Mouse (Mus musculus): ENCODE data around the gene Ggnbp2. TPM values are rescaled to one million over a fixed set of nuclear protein-coding genes. Genes with fewer than 3 reads are reported as not detected.
"Not testable (repeated sequence)": the region's sequence is repeated elsewhere in the genome, so short reads cannot be mapped to it uniquely, and the experiment has no call there.

Ggnbp2 gene
- polyA plus RNA-seq, 1 experiment from 2014 or later, result 76.8 TPM

DNA sequence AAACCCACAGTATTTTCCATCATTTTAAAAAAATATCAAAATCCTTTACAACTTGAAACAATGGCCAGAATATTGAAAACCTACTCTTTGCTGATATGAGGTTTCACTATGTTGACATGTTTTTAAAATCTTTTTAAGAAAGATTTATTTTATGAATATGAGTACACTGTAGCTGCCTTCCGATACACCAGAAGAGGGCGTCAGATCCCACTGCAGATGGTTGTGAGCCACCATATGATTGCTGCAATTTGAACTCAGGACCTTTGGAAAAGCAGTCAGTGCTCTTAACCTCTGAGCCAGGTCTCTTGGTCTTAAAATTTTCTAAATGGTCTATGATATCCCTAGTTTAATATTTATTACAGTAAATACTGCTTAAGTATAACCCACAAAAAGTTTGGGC, 31.3 kb downstream of the Ggnbp2 start:
- H3K36me3 ChIP-seq, result peaks cover 96% of the 10 kb centered on the region
- no peaks in the 10 kb centered on the region for H3K4me1 ChIP-seq
- WGBS (ENCODE audit: insufficient replicate concordance), result 81% methylated on average over 2 of the region's 2 CpGs
- H3K27ac ChIP-seq, result no peak overlapping the region
- no peak overlapping the region for H3K9ac ChIP-seq
- no peaks in the 10 kb centered on the region for H3K9me3 ChIP-seq (replicated peaks)
- H3K4me2 ChIP-seq, result no peak overlapping the region
- no peaks in the 10 kb centered on the region for H3K27me3 ChIP-seq (replicated peaks)
- no peak overlapping the region for H3K4me3 ChIP-seq
- no peak for ATAC-seq

DNA sequence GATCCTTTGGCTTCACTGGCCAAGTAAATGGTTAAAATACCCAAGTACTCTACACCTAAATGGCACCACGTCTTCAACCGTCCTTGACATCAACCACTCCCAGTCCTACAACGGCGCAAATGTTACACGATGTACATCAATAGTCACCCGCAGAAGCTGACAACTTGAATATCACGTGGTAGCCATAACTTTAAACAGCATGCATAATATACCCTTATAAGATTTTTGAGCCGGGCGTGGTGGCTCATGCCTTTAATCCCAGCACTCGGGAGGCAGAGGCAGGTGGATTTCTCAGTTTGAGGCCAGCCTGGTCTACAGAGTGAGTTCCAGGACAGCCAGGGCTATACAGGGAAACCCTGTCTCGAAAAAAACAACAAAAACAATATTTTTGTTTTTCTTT, 41.1 kb downstream of the Ggnbp2 start:
- ATAC-seq, result peak; percentile 2; the same call in 1 of the 2 replicates
- peaks cover 82% of the 10 kb centered on the region for H3K36me3 ChIP-seq

DNA sequence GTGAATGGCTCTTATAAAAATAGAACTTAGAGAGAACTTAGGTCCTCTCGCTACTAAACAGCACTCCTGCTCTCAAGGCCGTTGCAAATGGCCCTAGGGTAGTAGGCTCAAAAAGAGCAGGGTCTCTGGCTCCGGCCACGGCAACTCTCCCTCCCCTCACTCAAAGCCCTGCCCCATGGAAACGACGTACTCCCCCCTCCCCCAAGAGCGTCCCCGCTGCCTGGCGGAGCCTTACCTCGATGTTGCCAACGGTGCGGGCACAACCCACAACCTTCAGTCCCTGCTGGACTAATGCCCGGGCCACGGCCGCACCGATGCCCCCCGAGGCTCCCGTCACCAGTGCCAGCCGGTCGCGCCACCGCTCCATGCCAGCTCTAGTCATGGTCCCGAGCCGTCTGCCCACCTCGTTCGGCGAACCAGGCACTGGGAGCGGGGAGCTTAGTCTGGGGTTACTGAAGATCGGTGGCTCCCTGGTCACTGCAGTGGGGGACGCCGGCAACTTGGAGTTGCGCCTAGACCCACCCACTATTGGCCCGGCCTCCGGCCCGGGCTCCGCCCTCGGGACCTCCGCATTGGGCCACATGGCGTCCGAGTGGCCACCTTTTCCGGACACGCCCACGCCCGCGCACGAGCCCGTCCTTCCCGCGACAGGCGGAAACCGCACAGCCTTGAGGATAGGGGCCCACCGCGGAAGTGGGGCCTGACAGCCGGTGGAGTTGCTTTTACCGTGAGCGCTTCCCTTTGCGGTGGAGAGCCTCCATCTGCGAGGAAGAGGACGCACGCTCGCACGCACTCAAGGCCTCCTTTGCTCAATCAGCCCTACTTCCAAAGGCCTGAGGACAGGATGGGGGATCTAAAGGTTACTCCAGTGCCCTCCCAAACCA, 41.9 kb downstream of the Ggnbp2 start, which contains the start of gene Dhrs11:
TSS of gene Dhrs11 (minus strand) at position 479 of the 884 bp plus-strand sequence.
- peak; percentile 91 for ATAC-seq
- Histone ChIP-seq H3K27me3 (replicated peaks) (no peaks in the 10 kb centered on the region), H3K4me1 (peaks cover 54% of the 10 kb centered on the region), H3K4me3 (peak within 1 kb of the TSS; percentile 98), H3K4me2 (peak within 1 kb of the TSS; percentile 99), H3K9me3 (replicated peaks) (no peaks in the 10 kb centered on the region), H3K9ac (peak within 1 kb of the TSS; percentile 99), H3K27ac (peak within 1 kb of the TSS; percentile 100), H3K36me3 (peaks cover 82% of the 10 kb centered on the region)
- under 1% methylated on average over 62 of the region's 62 CpGs for WGBS (ENCODE audit: insufficient replicate concordance)

More for the DNA sequence above, 41.1 kb downstream of the Ggnbp2 start:
- H3K27ac ChIP-seq, result peak overlapping the region; percentile 100
- WGBS (ENCODE audit: insufficient replicate concordance), result 47% methylated on average over 11 of the region's 11 CpGs
- peaks cover 47% of the 10 kb centered on the region for H3K4me1 ChIP-seq
- H3K4me3 ChIP-seq, result peak overlapping the region; percentile 98
- H3K9ac ChIP-seq, result peak overlapping the region; percentile 99
- peak overlapping the region; percentile 99 for H3K4me2 ChIP-seq
- H3K27me3 ChIP-seq (replicated peaks); H3K9me3 ChIP-seq (replicated peaks): not testable (repeated sequence)

- Histone ChIP-seq H3K4me1 (peaks cover 61% of the 10 kb centered on the region), H3K9ac (peak overlapping the region; percentile 99), H3K9me3 (replicated peaks) (no peaks in the 10 kb centered on the region), H3K4me3 (peak overlapping the region; percentile 98), H3K27me3 (replicated peaks) (no peaks in the 10 kb centered on the region), H3K27ac (peak overlapping the region; percentile 100), H3K36me3 (peaks cover 79% of the 10 kb centered on the region), H3K4me2 (peak overlapping the region; percentile 99)
- ATAC-seq, result no peak
- WGBS (ENCODE audit: insufficient replicate concordance), result 25% methylated on average over 3 of the region's 3 CpGs
Observed at GRCm38 (mm10) chr11:84827901-84828503, 42.6 kb downstream of the Ggnbp2 start.

DNA sequence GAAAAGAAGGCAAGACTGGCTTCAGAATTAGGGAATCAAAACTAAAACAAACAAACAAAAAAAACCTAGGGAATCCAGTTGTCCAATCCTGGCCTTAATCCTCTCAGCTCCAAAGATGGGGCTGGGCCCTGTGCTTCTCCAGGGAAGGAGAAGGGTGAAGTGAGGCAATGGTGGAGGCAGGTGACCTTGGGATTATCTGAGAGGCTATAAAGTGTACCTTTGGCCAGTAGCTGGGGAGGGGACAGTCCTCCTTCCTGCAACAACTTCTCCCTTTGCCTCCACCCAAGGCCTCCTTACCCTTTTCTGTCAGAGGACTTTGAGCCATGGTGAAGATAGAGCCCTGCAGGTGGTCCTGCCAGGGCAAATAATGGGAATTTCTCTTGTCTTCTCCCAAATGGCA, 43.1 kb downstream of the Ggnbp2 start:
- Histone ChIP-seq H3K36me3 (peaks cover 79% of the 10 kb centered on the region), H3K9me3 (replicated peaks) (no peaks in the 10 kb centered on the region), H3K27ac (peak overlapping the region; percentile 100), H3K9ac (peak overlapping the region; percentile 99), H3K4me3 (peak overlapping the region; percentile 98), H3K4me1 (peaks cover 66% of the 10 kb centered on the region), H3K4me2 (peak overlapping the region; percentile 99), H3K27me3 (replicated peaks) (no peaks in the 10 kb centered on the region)
- no peak for ATAC-seq

- Histone ChIP-seq H3K9ac (peak overlapping the region; percentile 99), H3K4me1 (peaks cover 79% of the 10 kb centered on the region), H3K4me3 (peak overlapping the region; percentile 98), H3K27me3 (replicated peaks) (no peaks in the 10 kb centered on the region), H3K4me2 (peak overlapping the region; percentile 99), H3K36me3 (peaks cover 79% of the 10 kb centered on the region), H3K9me3 (replicated peaks) (no peaks in the 10 kb centered on the region), H3K27ac (peak overlapping the region; percentile 100)
- ATAC-seq, result no peak
- WGBS (ENCODE audit: insufficient replicate concordance), result 67% methylated on average over 3 of the region's 3 CpGs
Observed at GRCm38 (mm10) chr11:84826185-84826584, 44.4 kb downstream of the Ggnbp2 start.

GRCm38 (mm10) chr11:84825261-84825807, 45.3 kb downstream of the Ggnbp2 start:
- ATAC-seq, result no peak
- Histone ChIP-seq H3K9me3 (replicated peaks) (no peaks in the 10 kb centered on the region), H3K4me3 (peak overlapping the region; percentile 98), H3K27ac (peak overlapping the region; percentile 100), H3K36me3 (peaks cover 79% of the 10 kb centered on the region), H3K27me3 (replicated peaks) (no peaks in the 10 kb centered on the region), H3K4me1 (peaks cover 85% of the 10 kb centered on the region), H3K9ac (peak overlapping the region; percentile 99), H3K4me2 (peak overlapping the region; percentile 99)
- WGBS (ENCODE audit: insufficient replicate concordance), result 84% methylated on average over 10 of the region's 10 CpGs

DNA sequence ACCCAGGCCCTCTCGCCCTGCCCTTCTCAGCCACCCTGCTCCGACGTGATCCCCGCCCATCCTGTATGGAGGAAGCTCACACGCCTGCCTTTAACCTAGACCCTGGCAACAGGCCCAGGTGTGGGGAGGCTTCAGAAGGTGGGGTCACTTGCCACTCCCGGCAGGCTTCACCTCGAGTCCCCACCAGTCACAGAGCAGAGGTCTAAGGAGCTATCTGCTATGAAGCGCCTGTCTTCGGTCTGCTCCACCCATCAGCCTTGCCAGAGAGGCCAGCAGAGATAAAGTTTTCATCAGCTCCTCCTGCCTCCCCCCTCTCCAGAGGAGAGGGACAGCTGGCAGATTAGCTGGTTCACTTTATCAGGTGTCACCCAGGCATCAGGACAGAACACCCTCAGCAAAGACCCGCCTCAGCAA, 47.1 kb downstream of the Ggnbp2 start:
- H3K27ac ChIP-seq, result peak overlapping the region; percentile 100
- H3K27me3 ChIP-seq (replicated peaks), result no peaks in the 10 kb centered on the region
- peaks cover 88% of the 10 kb centered on the region for H3K4me1 ChIP-seq
- peak overlapping the region; percentile 99 for H3K4me2 ChIP-seq
- peak; percentile 86 for ATAC-seq
- H3K9ac ChIP-seq, result peak overlapping the region; percentile 99
- H3K4me3 ChIP-seq, result peak overlapping the region; percentile 98
- H3K9me3 ChIP-seq (replicated peaks), result no peaks in the 10 kb centered on the region
- peaks cover 76% of the 10 kb centered on the region for H3K36me3 ChIP-seq
- WGBS (ENCODE audit: insufficient replicate concordance), result 11% methylated on average over 10 of the region's 10 CpGs

DNA sequence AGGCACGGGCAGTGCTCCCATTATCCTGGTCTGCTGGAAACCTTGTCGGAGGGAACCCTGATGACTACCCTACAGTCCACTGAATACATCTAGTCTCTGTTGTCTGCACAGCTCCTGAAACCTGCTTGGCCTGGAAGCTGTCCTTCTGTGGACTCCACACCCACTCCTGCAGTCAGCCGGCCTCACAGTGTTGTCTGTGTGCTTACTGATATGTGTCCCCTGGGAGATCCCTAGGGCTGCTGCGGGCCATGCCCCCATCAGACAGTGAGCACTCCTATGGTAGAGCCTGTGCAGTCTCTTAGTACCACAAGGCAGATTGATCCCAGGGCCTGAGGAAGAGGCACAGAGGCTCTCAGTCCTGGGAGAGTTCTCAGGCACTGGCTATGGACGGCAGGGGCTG, 48.1 kb downstream of the Ggnbp2 start:
- ATAC-seq, result peak; percentile 61
- Histone ChIP-seq H3K36me3 (peaks cover 80% of the 10 kb centered on the region), H3K9me3 (replicated peaks) (no peaks in the 10 kb centered on the region), H3K27me3 (replicated peaks) (no peaks in the 10 kb centered on the region), H3K4me2 (peak overlapping the region; percentile 99), H3K4me3 (peak overlapping the region; percentile 98), H3K27ac (peak overlapping the region; percentile 100), H3K4me1 (peaks cover 96% of the 10 kb centered on the region), H3K9ac (peak overlapping the region; percentile 95)
- 45% methylated on average over 5 of the region's 5 CpGs for WGBS (ENCODE audit: insufficient replicate concordance)

DNA sequence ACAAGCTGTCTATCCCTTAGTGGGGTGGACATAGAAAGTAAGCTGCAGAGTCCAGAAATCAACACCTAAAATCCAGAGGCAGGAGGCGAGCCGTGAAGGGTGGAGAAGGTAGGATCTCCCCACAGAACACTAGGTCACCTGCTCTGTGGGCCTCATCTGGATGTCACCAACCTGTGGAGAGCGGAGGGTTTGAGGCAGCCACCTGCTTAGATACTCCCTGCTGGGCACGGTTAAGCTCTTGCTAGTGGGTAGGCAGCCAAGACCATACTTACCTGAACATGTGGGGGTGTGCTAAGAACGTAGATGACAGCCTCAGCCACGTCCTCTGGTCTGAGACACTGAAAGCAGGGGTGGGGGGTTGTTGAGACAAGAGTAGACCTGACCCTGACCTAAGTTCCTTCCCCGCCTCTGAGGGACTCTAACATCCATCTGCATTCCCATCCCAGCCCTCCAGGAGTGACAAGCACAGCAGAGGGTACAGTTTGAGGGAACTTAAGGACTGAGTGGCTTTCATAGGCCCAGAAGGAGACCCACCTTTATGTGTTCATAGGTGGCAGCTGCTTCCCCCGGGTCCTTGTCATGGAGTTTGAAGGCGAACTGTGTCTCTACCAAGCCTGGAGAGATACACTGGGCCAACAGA, 49.4 kb downstream of the Ggnbp2 start:
- no peak for ATAC-seq
- Histone ChIP-seq H3K36me3 (peaks cover 80% of the 10 kb centered on the region), H3K4me3 (peak overlapping the region; percentile 98), H3K9ac (peak overlapping the region; percentile 95), H3K27me3 (replicated peaks) (no peaks in the 10 kb centered on the region), H3K9me3 (replicated peaks) (no peaks in the 10 kb centered on the region), H3K4me1 (peaks cover 93% of the 10 kb centered on the region), H3K27ac (peak overlapping the region; percentile 100), H3K4me2 (peak overlapping the region; percentile 99)
- 80% methylated on average over 9 of the region's 9 CpGs for WGBS (ENCODE audit: insufficient replicate concordance)

- H3K4me2 ChIP-seq, result peak within 1 kb of the TSS; percentile 99
- H3K9me3 ChIP-seq (replicated peaks), result no peaks in the 10 kb centered on the region
- H3K27ac ChIP-seq, result peak within 1 kb of the TSS; percentile 100
- peak within 1 kb of the TSS; percentile 95 for H3K9ac ChIP-seq
- H3K27me3 ChIP-seq (replicated peaks), result no peaks in the 10 kb centered on the region
- ATAC-seq, result peak; percentile 67
- H3K4me3 ChIP-seq, result peak within 1 kb of the TSS; percentile 98
- peaks cover 75% of the 10 kb centered on the region for H3K4me1 ChIP-seq
- WGBS (ENCODE audit: insufficient replicate concordance), result under 1% methylated on average over 55 of the region's 55 CpGs
- H3K36me3 ChIP-seq, result peaks cover 77% of the 10 kb centered on the region
Observed at GRCm38 (mm10) chr11:84818961-84819692, 51.5 kb downstream of the Ggnbp2 start, which contains the start of gene Mrm1. TSS of gene Mrm1 (minus strand) at chr11:84819515.
